Mouse (Mus musculus) cerebellum, adult 11 months (tissue): ENCODE measurements around the gene Gm21858.
"Not testable (repeated sequence)": the region's sequence is repeated elsewhere in the genome, so short reads cannot be mapped to it uniquely, and the experiment has no call there.

Experiments
- DNase-seq: peaks from one replicate; pipeline ENCODE4 v3.0.0; 2022

Gm21858 gene

GRCm38 (mm10) chrY:55731456-55731855, at the start of gene Gm21858:
Gene Gm21858, plus strand, starts transcription at chrY:55731756.
- DNase-seq = not testable (repeated sequence)
